Mouse (Mus musculus) neural tube, embryonic 15.5 days (tissue): Measurements from ENCODE around the gene Piwil4. TPM values are rescaled to one million over a fixed set of nuclear protein-coding genes. Genes with fewer than 3 reads are reported as not detected.
A peak's percentile ranks its signal among the peaks of the same experiment; 100 is the strongest.

Source experiments
- ATAC-seq: fragments of 200-750 bp; cut with Nextera tagmentation; 2 replicates; pipeline ENCODE4 v1.8.0; 2017; ENCODE audit warnings: mild to moderate bottlenecking, moderate TSS enrichment, moderate library complexity; ENCODE audit not compliant: low FRiP score
- H3K27ac ChIP-seq: fragments of 300-500 bp; sonication (generic); replicated peaks from 2 replicates; pipeline ENCODE4 v1.5.1; 2015; ENCODE audit warnings: mild to moderate bottlenecking, inconsistent platforms
- H3K27me3 ChIP-seq: fragments of 300-500 bp; sonication (generic); replicated peaks from 2 replicates; pipeline ENCODE4 v1.6.1; 2015; ENCODE audit warnings: inconsistent platforms
- H3K36me3 ChIP-seq: fragments of 300-500 bp; sonication (generic); 2 replicates; pipeline ENCODE4 v1.6.1; 2015; ENCODE audit warnings: inconsistent platforms
- H3K4me1 ChIP-seq: fragments of 300-500 bp; sonication (generic); 2 replicates; pipeline ENCODE4 v1.6.1; 2015; ENCODE audit warnings: inconsistent platforms
- H3K4me2 ChIP-seq: fragments of 300-500 bp; sonication (generic); 2 replicates; pipeline ENCODE4 v1.6.1; 2015; ENCODE audit warnings: inconsistent platforms, mild to moderate bottlenecking, moderate library complexity
- H3K4me3 ChIP-seq: fragments of 300-500 bp; sonication (generic); replicated peaks from 2 replicates; pipeline ENCODE4 v1.5.1; 2015; ENCODE audit warnings: mild to moderate bottlenecking, inconsistent platforms
- H3K9ac ChIP-seq: fragments of 300-500 bp; sonication (generic); replicated peaks from 2 replicates; pipeline ENCODE4 v1.6.1; 2015; ENCODE audit warnings: mild to moderate bottlenecking, inconsistent platforms
- H3K9me3 ChIP-seq: fragments of 300-500 bp; sonication (generic); replicated peaks from 2 replicates; pipeline ENCODE4 v1.6.1; 2016; ENCODE audit warnings: inconsistent platforms
- WGBS: fragments of 180-500 bp; shearing (Covaris S2); methylation state at CpG from one replicate; pipeline ENCODE4 v1.1.7; 2015; ENCODE audit warnings: mixed read lengths; 5-methylcytosine and 5-hydroxymethylcytosine counted together
- polyA plus RNA-seq: library from polyadenylated mRNA; unstranded; fragments of >200 nt; fragmentation: Nextera tagmentation; extraction: Ambion mirVana; gene quantifications from 2 replicates; pipeline ENCODE4 v1.2.1, GENCODE M21; 2015

Piwil4 gene
- polyA plus RNA-seq, 1 experiment from 2014 or later, result 0.31 TPM

GRCm38 (mm10) chr9:14754469-14754868 lies 13.9 kb upstream of the Piwil4 start:
- no peak overlapping the region for H3K27ac ChIP-seq
- H3K27me3 ChIP-seq, result no peaks in the 10 kb centered on the region
- WGBS, result 80% methylated on average over 3 of the region's 3 CpGs
- no peak overlapping the region for H3K9ac ChIP-seq
- no peak for ATAC-seq
- no peak overlapping the region for H3K4me3 ChIP-seq
- no peaks in the 10 kb centered on the region for H3K9me3 ChIP-seq
- H3K4me2 ChIP-seq, result no peak overlapping the region
- no peaks in the 10 kb centered on the region for H3K36me3 ChIP-seq
- H3K4me1 ChIP-seq, result peaks cover 19% of the 10 kb centered on the region

- no peak for ATAC-seq
- H3K9ac ChIP-seq, result no peak overlapping the region
- H3K27me3 ChIP-seq, result no peaks in the 10 kb centered on the region
- H3K36me3 ChIP-seq, result no peaks in the 10 kb centered on the region
- no peaks in the 10 kb centered on the region for H3K9me3 ChIP-seq
- H3K4me2 ChIP-seq, result no peak overlapping the region
- H3K4me1 ChIP-seq, result peaks cover 19% of the 10 kb centered on the region
- no peak overlapping the region for H3K27ac ChIP-seq
- H3K4me3 ChIP-seq, result no peak overlapping the region
Observed at GRCm38 (mm10) chr9:14753947-14754346, 13.4 kb upstream of the Piwil4 start.

- peak within 1 kb of the TSS; percentile 50 for H3K9ac ChIP-seq
- peak within 1 kb of the TSS; percentile 49 for H3K4me3 ChIP-seq
- H3K4me2 ChIP-seq, result peak within 1 kb of the TSS; percentile 88
- no peaks in the 10 kb centered on the region for H3K27me3 ChIP-seq
- ATAC-seq, result peak; percentile 84
- no peak within 1 kb of the TSS for H3K27ac ChIP-seq
- peaks cover 19% of the 10 kb centered on the region for H3K4me1 ChIP-seq
- H3K9me3 ChIP-seq, result no peaks in the 10 kb centered on the region
- WGBS, result 0% methylated on average over 28 of the region's 28 CpGs
- no peaks in the 10 kb centered on the region for H3K36me3 ChIP-seq
Observed at GRCm38 (mm10) chr9:14752001-14752522, 11.5 kb upstream of the Piwil4 start, which contains the start of gene Fut4. TSS of gene Fut4 (minus strand) at chr9:14752393.

- no peaks in the 10 kb centered on the region for H3K36me3 ChIP-seq
- no peaks in the 10 kb centered on the region for H3K27me3 ChIP-seq
- under 1% methylated on average over 49 of the region's 50 CpGs for WGBS
- peak overlapping the region; percentile 88 for H3K4me2 ChIP-seq
- peak overlapping the region; percentile 49 for H3K4me3 ChIP-seq
- H3K9ac ChIP-seq, result peak overlapping the region; percentile 50
- no peaks in the 10 kb centered on the region for H3K9me3 ChIP-seq
- peaks cover 19% of the 10 kb centered on the region for H3K4me1 ChIP-seq
- ATAC-seq, result peak; percentile 86
- no peak overlapping the region for H3K27ac ChIP-seq
Observed at GRCm38 (mm10) chr9:14751503-14752000, 11.0 kb upstream of the Piwil4 start.

- Histone ChIP-seq H3K9me3 (no peaks in the 10 kb centered on the region), H3K4me1 (peaks cover 19% of the 10 kb centered on the region), H3K27me3 (no peaks in the 10 kb centered on the region), H3K9ac (peak overlapping the region; percentile 50), H3K36me3 (no peaks in the 10 kb centered on the region), H3K4me2 (peak overlapping the region; percentile 88), H3K27ac (no peak overlapping the region), H3K4me3 (peak overlapping the region; percentile 49)
- ATAC-seq, result peak; percentile 18; the same call in 1 of the 2 replicates
- WGBS, result 60% methylated on average over 42 of the region's 42 CpGs
Observed at GRCm38 (mm10) chr9:14750901-14751502, 10.5 kb upstream of the Piwil4 start.

GRCm38 (mm10) chr9:14739498-14740150 lies 909 bp downstream of the Piwil4 start:
- no peak for ATAC-seq
- H3K27ac ChIP-seq, result no peak overlapping the region
- H3K4me2 ChIP-seq, result no peak overlapping the region
- 86% methylated on average over 4 of the region's 4 CpGs for WGBS
- H3K36me3 ChIP-seq, result no peaks in the 10 kb centered on the region
- H3K9me3 ChIP-seq, result no peaks in the 10 kb centered on the region
- H3K4me1 ChIP-seq, result no peaks in the 10 kb centered on the region
- no peak overlapping the region for H3K4me3 ChIP-seq
- H3K27me3 ChIP-seq, result no peaks in the 10 kb centered on the region
- H3K9ac ChIP-seq, result no peak overlapping the region

- Histone ChIP-seq H3K4me3 (no peak overlapping the region), H3K4me2 (no peak overlapping the region), H3K9ac (no peak overlapping the region), H3K9me3 (no peaks in the 10 kb centered on the region), H3K27me3 (no peaks in the 10 kb centered on the region), H3K36me3 (no peaks in the 10 kb centered on the region), H3K4me1 (0 out of 2 replicates have a peak, but pooled peaks cover 6% of the 10 kb centered on the region), H3K27ac (no peak overlapping the region)
- WGBS, result 33% methylated on average over 9 of the region's 9 CpGs
- ATAC-seq, result peak; percentile 28; the same call in 1 of the 2 replicates
Observed at GRCm38 (mm10) chr9:14730941-14731541, 9.5 kb downstream of the Piwil4 start.

- no peak overlapping the region for H3K4me2 ChIP-seq
- no peak overlapping the region for H3K4me3 ChIP-seq
- no peaks in the 10 kb centered on the region for H3K9me3 ChIP-seq
- no peak overlapping the region for H3K9ac ChIP-seq
- H3K27me3 ChIP-seq, result no peaks in the 10 kb centered on the region
- ATAC-seq, result no peak
- no peaks in the 10 kb centered on the region for H3K36me3 ChIP-seq
- 86% methylated on average over 4 of the region's 4 CpGs for WGBS
- H3K27ac ChIP-seq, result no peak overlapping the region
- H3K4me1 ChIP-seq, result 0 out of 2 replicates have a peak, but pooled peaks cover 6% of the 10 kb centered on the region
Observed at GRCm38 (mm10) chr9:14728365-14728764, 12.2 kb downstream of the Piwil4 start.

- Histone ChIP-seq H3K4me2 (no peak overlapping the region), H3K9me3 (no peaks in the 10 kb centered on the region), H3K27me3 (no peaks in the 10 kb centered on the region), H3K36me3 (no peaks in the 10 kb centered on the region), H3K4me3 (no peak overlapping the region), H3K4me1 (0 out of 2 replicates have a peak, but pooled peaks cover 6% of the 10 kb centered on the region), H3K9ac (no peak overlapping the region), H3K27ac (no peak overlapping the region)
- no peak for ATAC-seq
- 57% methylated on average over 4 of the region's 4 CpGs for WGBS
Observed at GRCm38 (mm10) chr9:14726629-14727028, 13.9 kb downstream of the Piwil4 start.

- H3K36me3 ChIP-seq, result no peaks in the 10 kb centered on the region
- H3K4me3 ChIP-seq, result no peak overlapping the region
- ATAC-seq, result no peak
- no peak overlapping the region for H3K4me2 ChIP-seq
- WGBS, result 88% methylated on average over 6 of the region's 6 CpGs
- H3K9me3 ChIP-seq, result no peaks in the 10 kb centered on the region
- no peaks in the 10 kb centered on the region for H3K27me3 ChIP-seq
- H3K4me1 ChIP-seq, result 0 out of 2 replicates have a peak, but pooled peaks cover 2% of the 10 kb centered on the region
- no peak overlapping the region for H3K9ac ChIP-seq
- H3K27ac ChIP-seq, result no peak overlapping the region
Observed at GRCm38 (mm10) chr9:14726005-14726404, 14.5 kb downstream of the Piwil4 start.

GRCm38 (mm10) chr9:14724755-14725420 lies 15.6 kb downstream of the Piwil4 start:
- Histone ChIP-seq H3K9ac (no peak overlapping the region), H3K27ac (no peak overlapping the region), H3K4me2 (no peak overlapping the region), H3K4me1 (no peaks in the 10 kb centered on the region), H3K9me3 (no peaks in the 10 kb centered on the region), H3K27me3 (no peaks in the 10 kb centered on the region), H3K36me3 (no peaks in the 10 kb centered on the region), H3K4me3 (no peak overlapping the region)
- 77% methylated on average over 5 of the region's 5 CpGs for WGBS
- ATAC-seq, result no peak
